In genomic region chr3:105171527-105171926, GRCm38 (mm10) we compare ENCODE assay signal across 19 mouse cellular contexts.
"Had no signal": no experiment of that assay in that cellular context is flagged by ENCODE, and none has a peak within 500 bp of the region (broad histone marks: within the 10 kb centered on the region; RNA-seq: fewer than 3 reads in every experiment).

No protein-coding gene starts in this region.

- DNase-seq: kidney, postnatal 10 days; kidney, postnatal 36 days; layer of hippocampus, postnatal 36 days; liver, embryonic 13.5 days; lung, adult 2 months; lung, postnatal 14 days; lung, postnatal 4 days; right cerebral cortex, adult 18-20 months; right cerebral cortex, postnatal 14 days; right cerebral cortex, postnatal 4 days; thymus, adult 2 months; thymus, postnatal 14 days; thymus, postnatal 4 days had no signal

- H3K4me1 ChIP-seq: liver, embryonic 13.5 days; neural tube, embryonic 12.5 days had no signal

- H3K9me3 ChIP-seq: kidney, embryonic 15.5 days; liver, embryonic 13.5 days; neural tube, embryonic 15.5 days had no signal

- H3K9ac ChIP-seq: kidney, embryonic 15.5 days; liver, embryonic 13.5 days; neural tube, embryonic 12.5 days; neural tube, embryonic 15.5 days had no signal

- H3K27ac ChIP-seq: kidney, embryonic 15.5 days; left cerebral cortex, adult 2 months; liver, embryonic 13.5 days; neural tube, embryonic 12.5 days; neural tube, embryonic 15.5 days; stomach, postnatal 0 days had no signal

- H3K36me3 ChIP-seq: kidney, embryonic 15.5 days; liver, embryonic 13.5 days; neural tube, embryonic 12.5 days; neural tube, embryonic 15.5 days had no signal

- H3K4me3 ChIP-seq: kidney, embryonic 15.5 days; left cerebral cortex, adult 2 months; liver, embryonic 13.5 days; neural tube, embryonic 12.5 days; neural tube, embryonic 15.5 days had no signal

- H3K4me2 ChIP-seq: kidney, embryonic 15.5 days; liver, embryonic 13.5 days; midbrain, embryonic 11.5 days; neural tube, embryonic 12.5 days; neural tube, embryonic 15.5 days had no signal

- H3K27me3 ChIP-seq: kidney, embryonic 15.5 days; liver, embryonic 13.5 days; neural tube, embryonic 12.5 days; neural tube, embryonic 15.5 days had no signal
